Comparison of ENCODE assay signal across 12 mouse cellular contexts in genomic region chr2:52835726-52836125, GRCm38 (mm10).
"Had no signal": no experiment of that assay in that cellular context is flagged by ENCODE, and none has a peak within 500 bp of the region (broad histone marks: within the 10 kb centered on the region; RNA-seq: fewer than 3 reads in every experiment).

No protein-coding gene starts in this region.

- DNase-seq: kidney, adult 9 months; kidney, postnatal 14 days; kidney, postnatal 4 days; liver; lung, adult 18-20 months; lung, postnatal 10 days; lung, postnatal 36 days; retina, postnatal 1 day; spleen, adult 18-20 months; thymus, adult 2 months; thymus, postnatal 14 days; thymus, postnatal 4 days had no signal
